Mouse (Mus musculus): ENCODE results near the gene Pcgf3. TPM values are rescaled to one million over a fixed set of nuclear protein-coding genes. Genes with fewer than 3 reads are reported as not detected.
A peak's percentile ranks its signal among the peaks of the same experiment; 100 is the strongest.

Pcgf3 gene
- polyA plus RNA-seq, 1 experiment from 2014 or later, result 32.1 TPM

GRCm38 (mm10) chr5:108448785-108449668 lies 12.0 kb upstream of the Pcgf3 start, which contains the start of gene Mfsd7a:
Gene Mfsd7a, minus strand, starts transcription at chr5:108448891.
- Histone ChIP-seq H3K27ac (no peak within 1 kb of the TSS), H3K9ac (replicated peaks) (peak within 1 kb of the TSS; percentile 51), H3K4me3 (replicated peaks) (peak within 1 kb of the TSS; percentile 36), H3K4me1 (replicated peaks) (no peaks in the 10 kb centered on the region; the same call in 1 of the 2 replicates), H3K4me2 (peak within 1 kb of the TSS; percentile 63), H3K9me3 (no peaks in the 10 kb centered on the region), H3K36me3 (no peaks in the 10 kb centered on the region), H3K27me3 (peaks cover 15% of the 10 kb centered on the region)
- ATAC-seq (ENCODE audit: insufficient number of reproducible peaks, insufficient read depth, low FRiP score, low TSS enrichment, low read depth), result peak; percentile 86; the same call in 1 of the 2 replicates
- WGBS, result 12% methylated on average over 24 of the region's 24 CpGs

- WGBS, result 80% methylated on average over 8 of the region's 8 CpGs
- Histone ChIP-seq H3K4me2 (no peak overlapping the region), H3K4me1 (replicated peaks) (no peaks in the 10 kb centered on the region; the same call in 1 of the 2 replicates), H3K9ac (replicated peaks) (no peak overlapping the region), H3K27me3 (peaks cover 15% of the 10 kb centered on the region), H3K27ac (no peak overlapping the region), H3K9me3 (no peaks in the 10 kb centered on the region), H3K36me3 (no peaks in the 10 kb centered on the region), H3K4me3 (replicated peaks) (no peak overlapping the region)
- ATAC-seq (ENCODE audit: insufficient number of reproducible peaks, insufficient read depth, low FRiP score, low TSS enrichment, low read depth), result no peak
These were observed 10.0 kb upstream of the Pcgf3 start for GRCm38 (mm10) chr5:108450837-108451540.

GRCm38 (mm10) chr5:108451611-108452010 lies 9.4 kb upstream of the Pcgf3 start:
- Histone ChIP-seq H3K27ac (no peak overlapping the region), H3K4me3 (replicated peaks) (no peak overlapping the region), H3K4me1 (replicated peaks) (no peaks in the 10 kb centered on the region; the same call in 1 of the 2 replicates), H3K4me2 (no peak overlapping the region), H3K27me3 (peaks cover 15% of the 10 kb centered on the region), H3K9me3 (no peaks in the 10 kb centered on the region), H3K9ac (replicated peaks) (no peak overlapping the region), H3K36me3 (no peaks in the 10 kb centered on the region)
- ATAC-seq (ENCODE audit: insufficient number of reproducible peaks, insufficient read depth, low FRiP score, low TSS enrichment, low read depth), result no peak
- 89% methylated on average over 1 of the region's 1 CpGs for WGBS

GRCm38 (mm10) chr5:108452422-108452821 lies 8.6 kb upstream of the Pcgf3 start:
- H3K4me2 ChIP-seq, result no peak overlapping the region
- H3K4me1 ChIP-seq (replicated peaks), result no peaks in the 10 kb centered on the region; the same call in 1 of the 2 replicates
- H3K27me3 ChIP-seq, result peaks cover 11% of the 10 kb centered on the region
- WGBS, result 94% methylated on average over 1 of the region's 1 CpGs
- no peak overlapping the region for H3K27ac ChIP-seq
- H3K36me3 ChIP-seq, result no peaks in the 10 kb centered on the region
- H3K9ac ChIP-seq (replicated peaks), result no peak overlapping the region
- ATAC-seq (ENCODE audit: insufficient number of reproducible peaks, insufficient read depth, low FRiP score, low TSS enrichment, low read depth), result no peak
- H3K9me3 ChIP-seq, result no peaks in the 10 kb centered on the region
- no peak overlapping the region for H3K4me3 ChIP-seq (replicated peaks)

GRCm38 (mm10) chr5:108454094-108454493 lies 6.9 kb upstream of the Pcgf3 start:
- Histone ChIP-seq H3K9me3 (no peaks in the 10 kb centered on the region), H3K4me2 (no peak overlapping the region), H3K4me1 (replicated peaks) (no peaks in the 10 kb centered on the region), H3K4me3 (replicated peaks) (no peak overlapping the region), H3K36me3 (no peaks in the 10 kb centered on the region), H3K27me3 (peaks cover 12% of the 10 kb centered on the region), H3K27ac (no peak overlapping the region), H3K9ac (replicated peaks) (no peak overlapping the region)
- no peak for ATAC-seq (ENCODE audit: insufficient number of reproducible peaks, insufficient read depth, low FRiP score, low TSS enrichment, low read depth)
- 64% methylated on average over 3 of the region's 3 CpGs for WGBS

GRCm38 (mm10) chr5:108458706-108459105 lies 2.3 kb upstream of the Pcgf3 start:
- Histone ChIP-seq H3K36me3 (no peaks in the 10 kb centered on the region), H3K9ac (replicated peaks) (no peak overlapping the region), H3K27ac (no peak overlapping the region), H3K4me1 (replicated peaks) (peaks cover 20% of the 10 kb centered on the region), H3K9me3 (no peaks in the 10 kb centered on the region), H3K4me2 (no peak overlapping the region), H3K27me3 (peaks cover 12% of the 10 kb centered on the region), H3K4me3 (replicated peaks) (no peak overlapping the region)
- no peak for ATAC-seq (ENCODE audit: insufficient number of reproducible peaks, insufficient read depth, low FRiP score, low TSS enrichment, low read depth)
- WGBS, result 73% methylated on average over 2 of the region's 2 CpGs

GRCm38 (mm10) chr5:108460461-108460860 lies 571 bp upstream of the Pcgf3 start:
- Histone ChIP-seq H3K27ac (no peak overlapping the region), H3K9me3 (no peaks in the 10 kb centered on the region), H3K27me3 (peaks cover 12% of the 10 kb centered on the region), H3K4me1 (replicated peaks) (peaks cover 27% of the 10 kb centered on the region), H3K4me3 (replicated peaks) (peak overlapping the region; percentile 68), H3K9ac (replicated peaks) (no peak overlapping the region; the same call in 1 of the 2 replicates), H3K4me2 (peak overlapping the region; percentile 99), H3K36me3 (no peaks in the 10 kb centered on the region)
- WGBS, result 42% methylated on average over 6 of the region's 6 CpGs
- ATAC-seq (ENCODE audit: insufficient number of reproducible peaks, insufficient read depth, low FRiP score, low TSS enrichment, low read depth), result no peak

- WGBS, result 48% methylated on average over 4 of the region's 4 CpGs
- Histone ChIP-seq H3K27me3 (peaks cover 12% of the 10 kb centered on the region), H3K36me3 (no peaks in the 10 kb centered on the region; the same call in 1 of the 2 replicates), H3K4me2 (peak overlapping the region; percentile 99), H3K27ac (peak overlapping the region; percentile 88; the same call in 1 of the 2 replicates), H3K4me1 (replicated peaks) (peaks cover 27% of the 10 kb centered on the region), H3K9ac (replicated peaks) (peak overlapping the region; percentile 98), H3K9me3 (no peaks in the 10 kb centered on the region), H3K4me3 (replicated peaks) (peak overlapping the region; percentile 68)
- no peak for ATAC-seq (ENCODE audit: insufficient number of reproducible peaks, insufficient read depth, low FRiP score, low TSS enrichment, low read depth)
These were observed 1.4 kb downstream of the Pcgf3 start for GRCm38 (mm10) chr5:108462446-108462845.

- no peak overlapping the region for H3K9ac ChIP-seq (replicated peaks)
- H3K4me2 ChIP-seq, result no peak overlapping the region
- no peak overlapping the region for H3K27ac ChIP-seq
- H3K36me3 ChIP-seq, result peaks cover 3% of the 10 kb centered on the region
- ATAC-seq (ENCODE audit: insufficient number of reproducible peaks, insufficient read depth, low FRiP score, low TSS enrichment, low read depth), result no peak
- H3K27me3 ChIP-seq, result no peaks in the 10 kb centered on the region
- H3K9me3 ChIP-seq, result no peaks in the 10 kb centered on the region
- no peak overlapping the region for H3K4me3 ChIP-seq (replicated peaks)
- WGBS, result 86% methylated on average over 6 of the region's 6 CpGs
- H3K4me1 ChIP-seq (replicated peaks), result peaks cover 40% of the 10 kb centered on the region
These were observed 4.3 kb downstream of the Pcgf3 start for GRCm38 (mm10) chr5:108465131-108465891.

GRCm38 (mm10) chr5:108466647-108467046 lies 5.6 kb downstream of the Pcgf3 start:
- no peak overlapping the region for H3K9ac ChIP-seq (replicated peaks)
- WGBS, result 95% methylated on average over 1 of the region's 1 CpGs
- ATAC-seq (ENCODE audit: insufficient number of reproducible peaks, insufficient read depth, low FRiP score, low TSS enrichment, low read depth), result no peak

More at GRCm38 (mm10) chr5:108466647-108467046, 5.6 kb downstream of the Pcgf3 start:
- no peak overlapping the region for H3K4me2 ChIP-seq
- H3K27me3 ChIP-seq, result no peaks in the 10 kb centered on the region
- H3K9me3 ChIP-seq, result no peaks in the 10 kb centered on the region
- peaks cover 38% of the 10 kb centered on the region for H3K4me1 ChIP-seq (replicated peaks)
- H3K4me3 ChIP-seq (replicated peaks), result no peak overlapping the region
- H3K36me3 ChIP-seq, result peaks cover 8% of the 10 kb centered on the region
- H3K27ac ChIP-seq, result no peak overlapping the region
